Mouse (Mus musculus) embryonic facial prominence, embryonic 11.5 days (tissue): ENCODE measurements around the gene Gm13271. TPM values are rescaled to one million over a fixed set of nuclear protein-coding genes. Genes with fewer than 3 reads are reported as not detected.
"Not testable (repeated sequence)": the region's sequence is repeated elsewhere in the genome, so short reads cannot be mapped to it uniquely, and the experiment has no call there.

Source experiments
- ATAC-seq: fragments of 200-750 bp; cut with Nextera tagmentation; replicated peaks from 2 replicates; pipeline ENCODE4 v1.8.0; 2017; ENCODE audit warnings: low read depth; ENCODE audit not compliant: insufficient number of reproducible peaks, low FRiP score, low TSS enrichment
- DNase-seq: peaks from one replicate; pipeline ENCODE4 v3.0.0-alpha.2; 2015; ENCODE audit warnings: low spot score
- H3K27ac ChIP-seq: fragments of 300-500 bp; sonication (generic); replicated peaks from 2 replicates; pipeline ENCODE4 v1.5.1; 2014; ENCODE audit warnings: mild to moderate bottlenecking, low read depth, low read length, control low read depth
- H3K27me3 ChIP-seq: fragments of 300-500 bp; sonication (generic); 2 replicates; pipeline ENCODE4 v1.6.1; 2014; ENCODE audit warnings: mild to moderate bottlenecking, low read length, moderate library complexity, mixed read lengths; ENCODE audit not compliant: control insufficient read depth, insufficient read depth
- H3K36me3 ChIP-seq: fragments of 300-500 bp; sonication (generic); replicated peaks from 2 replicates; pipeline ENCODE4 v1.6.1; 2014; ENCODE audit warnings: low read depth, mild to moderate bottlenecking, low read length, moderate library complexity, mixed read lengths; ENCODE audit not compliant: control insufficient read depth, insufficient read depth
- H3K4me1 ChIP-seq: fragments of 300-500 bp; sonication (generic); 2 replicates; pipeline ENCODE4 v1.6.1; 2014; ENCODE audit warnings: low read length, mixed read lengths; ENCODE audit not compliant: control insufficient read depth, insufficient read depth
- H3K4me2 ChIP-seq: fragments of 300-500 bp; sonication (generic); 2 replicates; pipeline ENCODE4 v1.6.1; 2014; ENCODE audit warnings: low read depth, mild to moderate bottlenecking, control low read depth, low read length, moderate library complexity
- H3K4me3 ChIP-seq: fragments of 300-500 bp; sonication (generic); 2 replicates; pipeline ENCODE4 v1.5.1; 2014; ENCODE audit warnings: low read depth, low read length, control low read depth
- H3K9ac ChIP-seq: fragments of 300-500 bp; sonication (generic); replicated peaks from 2 replicates; pipeline ENCODE4 v1.6.1; 2014; ENCODE audit warnings: mild to moderate bottlenecking, control low read depth, low read length
- H3K9me3 ChIP-seq: fragments of 300-500 bp; sonication (generic); replicated peaks from 2 replicates; pipeline ENCODE4 v1.6.1; 2016; ENCODE audit warnings: mild to moderate bottlenecking, low read length, inconsistent platforms, mixed read lengths; ENCODE audit not compliant: control insufficient read depth
- WGBS: fragments of 180-500 bp; shearing (Covaris S2); extraction: QIAGEN DNeasy Blood & Tissue Kit; methylation state at CpG from one replicate; pipeline ENCODE4 v1.1.7; 2014; 5-methylcytosine and 5-hydroxymethylcytosine counted together
- polyA plus RNA-seq: library from polyadenylated mRNA; unstranded; fragments of >200 nt; fragmentation: Nextera tagmentation; extraction: Ambion mirVana; gene quantifications from 2 replicates; pipeline ENCODE4 v1.2.1, GENCODE M21; 2014

Gene Gm13271
- not detected in 2 replicates for polyA plus RNA-seq

DNA sequence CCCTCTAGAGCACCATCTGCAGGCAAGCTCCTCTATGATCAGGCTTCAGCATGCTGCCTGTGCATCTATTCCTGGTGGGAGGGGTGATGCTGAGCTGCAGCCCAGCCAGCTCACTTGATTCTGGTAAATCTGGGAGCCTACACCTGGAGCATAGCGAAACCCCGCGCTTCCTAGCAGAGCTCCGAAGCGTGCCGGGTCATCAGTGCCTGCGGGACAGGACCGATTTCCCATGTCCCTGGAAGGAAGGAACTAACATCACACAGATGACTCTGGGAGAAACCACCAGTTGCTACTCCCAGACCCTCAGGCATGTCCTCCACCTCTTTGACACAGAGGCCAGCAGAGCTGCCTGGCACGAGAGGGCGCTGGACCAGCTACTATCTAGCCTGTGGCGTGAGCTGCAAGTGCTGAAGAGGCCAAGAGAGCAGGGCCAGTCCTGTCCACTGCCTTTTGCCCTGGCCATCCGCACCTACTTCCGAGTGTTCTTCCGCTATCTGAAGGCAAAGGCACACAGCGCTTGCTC is at the start of gene Gm13271:
Gene Gm13271 (plus strand): TSS at position 51 of the 523 bp plus-strand sequence.
- H3K9ac ChIP-seq, H3K4me2 ChIP-seq, DNase-seq, ATAC-seq, H3K36me3 ChIP-seq, H3K27ac ChIP-seq, H3K27me3 ChIP-seq, H3K9me3 ChIP-seq, H3K4me3 ChIP-seq, H3K4me1 ChIP-seq: not testable (repeated sequence)
- WGBS, result 67% methylated on average over 15 of the region's 15 CpGs

DNA sequence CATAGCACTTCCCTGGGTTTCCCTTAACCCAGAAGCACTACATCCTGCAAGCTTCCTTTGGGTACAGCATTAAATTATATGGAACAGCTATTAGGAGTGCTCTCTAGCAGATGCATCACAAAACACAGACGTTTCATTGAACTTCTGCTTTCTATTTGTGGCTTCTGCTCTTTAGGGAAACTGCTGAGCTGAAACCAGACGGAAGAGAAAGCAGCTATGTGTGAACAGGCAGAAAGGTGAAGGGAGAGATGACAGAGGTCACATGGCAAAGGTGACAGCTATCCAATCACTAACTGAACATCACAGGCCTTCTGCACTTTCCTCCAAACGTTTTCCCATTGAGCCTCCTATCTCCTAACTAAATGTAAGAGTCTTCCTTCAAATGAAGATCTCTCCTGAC is 48.7 kb upstream of the Gm13271 start:
- no peaks in the 10 kb centered on the region for H3K9me3 ChIP-seq
- H3K27ac ChIP-seq, result no peak overlapping the region
- H3K9ac ChIP-seq, result no peak overlapping the region
- H3K4me3 ChIP-seq, result no peak overlapping the region
- WGBS, result 50% methylated on average over 3 of the region's 3 CpGs
- no peaks in the 10 kb centered on the region for H3K4me1 ChIP-seq
- no peak overlapping the region for H3K4me2 ChIP-seq
- ATAC-seq, result no peak
- H3K27me3 ChIP-seq, result no peaks in the 10 kb centered on the region
- H3K36me3 ChIP-seq, result no peaks in the 10 kb centered on the region
- DNase-seq, result no peak

DNA sequence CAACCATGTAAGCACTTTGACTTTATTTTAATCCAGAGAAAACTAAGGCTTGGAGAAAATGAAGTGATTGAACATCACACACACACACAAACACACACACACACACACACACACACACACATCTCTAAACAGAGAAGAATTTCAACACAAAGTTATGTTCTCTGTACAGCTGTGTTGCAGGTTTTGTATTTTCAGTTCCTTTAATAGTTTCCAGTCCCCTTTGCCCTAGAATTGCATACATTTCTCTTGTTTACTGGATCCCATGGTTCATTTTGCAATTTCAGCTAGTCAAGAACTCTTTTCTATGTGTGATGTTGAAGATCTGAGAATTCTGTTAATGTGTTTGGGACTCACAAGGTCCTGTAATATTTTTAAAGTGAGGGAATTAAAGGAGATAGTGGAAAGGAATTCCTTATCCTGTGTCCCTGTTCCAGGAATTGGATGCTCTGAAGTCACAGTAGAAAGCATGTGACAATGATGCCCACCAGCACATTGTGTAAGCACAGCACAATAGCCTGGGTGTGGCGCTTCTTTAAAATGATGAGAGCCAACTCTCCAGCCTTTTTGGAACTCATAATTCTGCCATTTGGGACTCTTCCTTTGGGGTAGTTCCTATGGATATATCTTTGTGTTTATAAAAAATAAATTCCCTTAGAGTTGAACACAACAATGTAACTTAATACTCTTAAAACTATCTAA is 47.4 kb upstream of the Gm13271 start:
- no peak overlapping the region for H3K4me3 ChIP-seq
- no peaks in the 10 kb centered on the region for H3K36me3 ChIP-seq
- no peak overlapping the region for H3K9ac ChIP-seq
- no peaks in the 10 kb centered on the region for H3K4me1 ChIP-seq
- DNase-seq, result no peak
- no peak overlapping the region for H3K27ac ChIP-seq
- H3K4me2 ChIP-seq, result no peak overlapping the region
- ATAC-seq, result no peak
- WGBS, result 91% methylated on average over 1 of the region's 1 CpGs
- H3K9me3 ChIP-seq, result no peaks in the 10 kb centered on the region
- H3K27me3 ChIP-seq, result no peaks in the 10 kb centered on the region

- no peak for DNase-seq
- H3K27ac ChIP-seq, result no peak overlapping the region
- no peaks in the 10 kb centered on the region; the same call in 1 of the 2 replicates for H3K36me3 ChIP-seq
- H3K4me1 ChIP-seq, result no peaks in the 10 kb centered on the region
- no peak overlapping the region for H3K4me3 ChIP-seq
- WGBS, result 89% methylated on average over 1 of the region's 1 CpGs
- H3K9ac ChIP-seq, result no peak overlapping the region
- no peaks in the 10 kb centered on the region for H3K27me3 ChIP-seq
- H3K4me2 ChIP-seq, result no peak overlapping the region
- H3K9me3 ChIP-seq, result no peaks in the 10 kb centered on the region
- no peak for ATAC-seq
Measured at GRCm38 (mm10) chr4:88714281-88714680, 40.4 kb upstream of the Gm13271 start.

- Histone ChIP-seq H3K9me3 (no peaks in the 10 kb centered on the region), H3K4me1 (no peaks in the 10 kb centered on the region), H3K4me3 (no peak overlapping the region), H3K36me3 (no peaks in the 10 kb centered on the region; the same call in 1 of the 2 replicates), H3K4me2 (no peak overlapping the region), H3K9ac (no peak overlapping the region), H3K27ac (no peak overlapping the region), H3K27me3 (no peaks in the 10 kb centered on the region)
- DNase-seq (no peak), ATAC-seq (no peak)
Measured at GRCm38 (mm10) chr4:88715059-88715458, 39.6 kb upstream of the Gm13271 start.

DNA sequence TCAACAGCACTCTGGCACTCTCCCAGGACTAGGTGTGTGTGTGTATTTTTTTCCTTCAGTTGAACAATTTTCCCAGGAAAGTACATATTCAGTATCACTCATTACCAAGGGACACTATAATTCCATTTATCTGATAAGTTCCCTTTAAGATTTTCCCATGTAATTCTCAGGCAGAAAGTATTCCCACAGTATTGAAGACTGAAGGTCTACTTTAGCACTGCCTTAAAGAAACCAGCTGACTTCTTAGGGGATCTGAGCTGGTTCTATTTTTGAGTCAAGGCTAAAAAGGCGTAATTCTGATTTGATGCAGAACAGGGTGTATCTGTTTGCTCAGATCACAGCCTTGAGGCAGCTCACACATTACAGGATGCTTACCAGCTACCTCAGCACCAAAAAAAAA is 36.0 kb upstream of the Gm13271 start:
- Histone ChIP-seq H3K4me3 (peak overlapping the region; percentile 24), H3K27me3 (no peaks in the 10 kb centered on the region), H3K4me2 (peak overlapping the region; percentile 43), H3K4me1 (no peaks in the 10 kb centered on the region), H3K9ac (no peak overlapping the region), H3K9me3 (no peaks in the 10 kb centered on the region), H3K36me3 (no peaks in the 10 kb centered on the region; the same call in none of the 2 replicates), H3K27ac (no peak overlapping the region)
- DNase-seq, result no peak
- ATAC-seq, result no peak
- WGBS, result 76% methylated on average over 1 of the region's 1 CpGs

- H3K9ac ChIP-seq, result peak within 1 kb of the TSS; percentile 99
- ATAC-seq (peak; percentile 95), DNase-seq (peak; percentile 98)
- no peaks in the 10 kb centered on the region for H3K27me3 ChIP-seq
- no peaks in the 10 kb centered on the region for H3K4me1 ChIP-seq
- peak within 1 kb of the TSS; percentile 96 for H3K4me3 ChIP-seq
- no peaks in the 10 kb centered on the region for H3K9me3 ChIP-seq
- H3K4me2 ChIP-seq, result peak within 1 kb of the TSS; percentile 33
- H3K36me3 ChIP-seq, result no peaks in the 10 kb centered on the region; the same call in none of the 2 replicates
- WGBS, result under 1% methylated on average over 77 of the region's 82 CpGs
- H3K27ac ChIP-seq, result peak within 1 kb of the TSS; percentile 94
Measured at GRCm38 (mm10) chr4:88721791-88722721, 32.6 kb upstream of the Gm13271 start, which contains the start of the genes Gm26566 and Klhl9. Gm26566 (plus strand) TSS chr4:88721805. Klhl9 (minus strand) TSS chr4:88722465.
